Mouse (Mus musculus) liver, postnatal 0 days (tissue): Measurements from ENCODE around the gene Anapc13. TPM values are rescaled to one million over a fixed set of nuclear protein-coding genes. Genes with fewer than 3 reads are reported as not detected.

Experiments
- ATAC-seq: fragments of 200-750 bp; cut with Nextera tagmentation; 2 replicates; pipeline ENCODE4 v1.8.0; 2017; ENCODE audit warnings: mild to moderate bottlenecking, moderate library complexity
- DNase-seq: peaks from one replicate; pipeline ENCODE4 v3.0.0-alpha.2; 2016
- H3K27ac ChIP-seq: fragments of 300-500 bp; sonication (generic); 2 replicates; pipeline ENCODE4 v1.5.1; 2014; ENCODE audit warnings: antibody characterized with exemption, moderate library complexity, mild to moderate bottlenecking, low read depth
- H3K27me3 ChIP-seq: fragments of 300-500 bp; sonication (generic); 2 replicates; pipeline ENCODE4 v1.6.1; 2014; ENCODE audit warnings: low read length, control low read depth, mixed read lengths; ENCODE audit not compliant: insufficient read depth
- H3K36me3 ChIP-seq: fragments of 300-500 bp; sonication (generic); replicated peaks from 2 replicates; pipeline ENCODE4 v1.6.1; 2014; ENCODE audit warnings: mild to moderate bottlenecking, control low read depth, low read length, moderate library complexity, mixed read lengths; ENCODE audit not compliant: insufficient read depth
- H3K4me1 ChIP-seq: fragments of 300-500 bp; sonication (generic); 2 replicates; pipeline ENCODE4 v1.6.1; 2014; ENCODE audit warnings: antibody characterized with exemption, mild to moderate bottlenecking, control low read depth; ENCODE audit not compliant: insufficient read depth
- H3K4me2 ChIP-seq: fragments of 300-500 bp; sonication (generic); 2 replicates; pipeline ENCODE4 v1.6.1; 2014; ENCODE audit warnings: low read depth, mild to moderate bottlenecking, low read length, moderate library complexity, mixed read lengths
- H3K4me3 ChIP-seq: fragments of 300-500 bp; sonication (generic); 2 replicates; pipeline ENCODE4 v1.5.1; 2014; ENCODE audit warnings: low read depth, low read length
- H3K9ac ChIP-seq: fragments of 300-500 bp; sonication (generic); replicated peaks from 2 replicates; pipeline ENCODE4 v1.6.1; 2014; ENCODE audit warnings: mild to moderate bottlenecking, moderate library complexity
- H3K9me3 ChIP-seq: fragments of 300-500 bp; sonication (generic); 2 replicates; pipeline ENCODE4 v1.6.1; 2016; ENCODE audit warnings: mild to moderate bottlenecking, control low read depth, low read length, mixed read lengths
- CTCF ChIP-seq: sonication (generic); IDR thresholded peaks from 2 replicates; pipeline ENCODE4 v1.5.1; 2016; ENCODE audit warnings: antibody characterized with exemption, low read depth
- EP300 ChIP-seq: IDR thresholded peaks from 2 replicates; pipeline ENCODE4 v1.6.1; 2016; ENCODE audit warnings: antibody characterized with exemption, low read depth, mild to moderate bottlenecking
- WGBS: fragments of 180-500 bp; shearing (Covaris S2); extraction: QIAGEN DNeasy Blood & Tissue Kit; methylation state at CpG from one replicate; pipeline ENCODE4 v1.1.7; 2014; ENCODE audit not compliant: insufficient replicate concordance; 5-methylcytosine and 5-hydroxymethylcytosine counted together
- polyA plus RNA-seq: library from polyadenylated mRNA; unstranded; fragments of >200 nt; fragmentation: Nextera tagmentation; extraction: Ambion mirVana; gene quantifications from 2 replicates; pipeline ENCODE4 v1.2.1, GENCODE M21; 2015

Anapc13 gene
- polyA plus RNA-seq, 1 experiment from 2014 or later: 123 TPM

DNA sequence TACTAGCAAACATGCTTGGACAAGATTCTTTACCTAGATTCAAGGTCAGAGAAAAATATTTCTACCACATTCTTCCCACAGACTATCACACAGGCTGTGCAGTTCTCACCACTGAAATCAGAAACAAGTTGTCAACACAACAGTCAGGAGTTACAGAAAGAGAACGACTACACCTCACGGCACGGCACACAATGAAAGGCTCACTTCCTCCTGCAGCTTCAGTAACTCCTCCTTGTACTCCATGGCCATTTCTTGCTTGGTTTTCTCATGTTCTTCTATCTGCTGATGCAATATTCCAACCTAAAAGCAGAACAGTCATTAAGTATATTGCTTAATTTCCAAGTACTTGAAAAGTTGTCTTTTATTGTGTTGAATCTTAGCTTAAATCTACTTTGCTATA, 11.0 kb upstream of the Anapc13 start:
- no peak overlapping the region for H3K4me3 ChIP-seq
- H3K27me3 ChIP-seq: no peaks in the 10 kb centered on the region
- no peaks in the 10 kb centered on the region for H3K4me1 ChIP-seq
- TF ChIP-seq EP300: no peak
- TF ChIP-seq CTCF: no peak
- no peak overlapping the region for H3K4me2 ChIP-seq
- DNase-seq: no peak
- H3K27ac ChIP-seq: no peak overlapping the region
- ATAC-seq: no peak
- WGBS: 47% methylated on average over 3 of the region's 3 CpGs
- H3K9me3 ChIP-seq: no peaks in the 10 kb centered on the region
- H3K36me3 ChIP-seq: peaks cover 24% of the 10 kb centered on the region
- H3K9ac ChIP-seq: no peak overlapping the region

DNA sequence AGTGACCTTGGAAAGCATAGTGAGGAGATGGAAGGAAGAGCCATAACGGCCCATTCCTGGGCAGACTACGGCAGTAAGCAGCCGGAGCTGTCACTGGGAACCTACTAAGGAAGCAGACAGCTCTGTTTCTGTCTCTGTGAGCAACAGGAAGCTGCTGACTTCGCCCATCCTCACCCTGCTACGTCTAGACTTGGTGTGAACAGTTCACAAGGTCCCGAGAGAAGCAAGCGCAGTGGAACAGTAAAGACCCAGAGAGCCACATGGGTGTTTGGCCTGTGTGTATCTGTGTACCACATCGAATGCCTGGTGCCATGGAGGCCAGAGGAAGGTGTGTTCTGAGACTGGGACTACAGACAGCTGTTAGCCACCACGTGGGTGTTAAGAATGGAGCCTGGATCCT, 9.8 kb upstream of the Anapc13 start:
- WGBS: 71% methylated on average over 9 of the region's 9 CpGs
- H3K4me2 ChIP-seq: no peak overlapping the region
- ATAC-seq (no peak), DNase-seq (no peak)
- H3K27me3 ChIP-seq: no peaks in the 10 kb centered on the region
- H3K36me3 ChIP-seq: peaks cover 19% of the 10 kb centered on the region
- no peaks in the 10 kb centered on the region for H3K4me1 ChIP-seq
- H3K27ac ChIP-seq: no peak overlapping the region; the same call in 1 of the 2 replicates
- no peak overlapping the region for H3K4me3 ChIP-seq
- H3K9me3 ChIP-seq: no peaks in the 10 kb centered on the region
- no peak overlapping the region for H3K9ac ChIP-seq
- TF ChIP-seq CTCF: no peak
- TF ChIP-seq EP300: no peak

DNA sequence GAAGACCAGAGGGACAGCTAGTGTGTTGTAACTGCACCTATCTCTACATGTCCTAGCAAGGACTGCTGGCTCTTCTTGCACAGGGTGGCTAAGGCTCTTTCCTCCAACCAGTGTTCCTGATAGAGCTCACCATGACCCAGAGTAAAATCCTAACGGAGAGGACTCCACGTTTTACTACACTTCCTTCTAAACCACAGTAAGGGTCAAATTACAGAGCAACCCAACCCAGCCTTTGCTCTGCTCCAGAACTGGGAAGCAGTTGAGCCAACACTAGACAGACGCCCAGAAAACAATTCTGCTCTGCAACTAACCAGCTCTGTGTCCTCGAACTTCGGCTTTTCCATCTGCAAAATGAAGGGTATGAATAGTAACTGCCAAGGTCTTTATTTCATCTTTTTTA, 4.7 kb upstream of the Anapc13 start:
- no peaks in the 10 kb centered on the region for H3K27me3 ChIP-seq
- H3K4me3 ChIP-seq: no peak overlapping the region
- no peak for ATAC-seq
- no peaks in the 10 kb centered on the region for H3K9me3 ChIP-seq
- H3K4me1 ChIP-seq: peaks cover 17% of the 10 kb centered on the region
- peaks cover 4% of the 10 kb centered on the region for H3K36me3 ChIP-seq
- no peak for TF ChIP-seq CTCF
- TF ChIP-seq EP300: no peak
- H3K27ac ChIP-seq: no peak overlapping the region
- no peak for DNase-seq
- H3K4me2 ChIP-seq: no peak overlapping the region
- H3K9ac ChIP-seq: no peak overlapping the region
- WGBS: 47% methylated on average over 5 of the region's 5 CpGs

- TF ChIP-seq EP300: no peak
- TF ChIP-seq CTCF: peak; percentile 91
- no peak overlapping the region for H3K27ac ChIP-seq
- 34% methylated on average over 5 of the region's 5 CpGs for WGBS
- H3K27me3 ChIP-seq: no peaks in the 10 kb centered on the region
- 0 out of 2 replicates have a peak, but pooled peaks cover 4% of the 10 kb centered on the region for H3K36me3 ChIP-seq
- no peaks in the 10 kb centered on the region for H3K9me3 ChIP-seq
- H3K4me3 ChIP-seq: no peak overlapping the region
- DNase-seq (no peak), ATAC-seq (no peak)
- H3K9ac ChIP-seq: no peak overlapping the region
- peaks cover 20% of the 10 kb centered on the region for H3K4me1 ChIP-seq
- H3K4me2 ChIP-seq: no peak overlapping the region
Measured at GRCm38 (mm10) chr9:102622192-102622857, 3.8 kb upstream of the Anapc13 start.

DNA sequence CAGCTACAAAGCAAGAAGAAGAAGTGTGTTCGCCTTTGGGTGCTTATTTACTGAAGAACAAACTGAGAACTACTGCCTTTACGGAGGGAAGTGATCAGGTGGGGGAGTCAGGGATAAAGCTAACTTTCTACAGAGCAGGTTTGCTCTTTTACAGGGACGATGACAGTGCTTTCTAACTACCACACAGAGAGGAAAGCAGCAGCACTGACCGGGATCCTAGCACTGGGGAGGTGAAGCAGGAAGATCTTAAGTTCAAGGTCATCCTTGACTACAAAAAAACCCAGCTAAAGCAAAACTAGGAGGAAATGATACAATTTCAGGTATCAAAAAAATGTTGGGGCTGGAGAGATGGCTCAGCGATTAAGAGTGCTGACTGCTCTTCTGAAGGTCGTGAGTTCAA, 3.2 kb upstream of the Anapc13 start:
- no peak for ATAC-seq
- WGBS: 79% methylated on average over 6 of the region's 6 CpGs

GRCm38 (mm10) chr9:102623581-102623980, 2.5 kb upstream of the Anapc13 start:
- no peak overlapping the region for H3K9ac ChIP-seq
- ATAC-seq (no peak), DNase-seq (peak; percentile 44)
- 66% methylated on average over 7 of the region's 7 CpGs for WGBS
- H3K4me3 ChIP-seq: no peak overlapping the region
- H3K27me3 ChIP-seq: no peaks in the 10 kb centered on the region
- no peak overlapping the region for H3K4me2 ChIP-seq
- H3K9me3 ChIP-seq: no peaks in the 10 kb centered on the region
- peaks cover 25% of the 10 kb centered on the region for H3K4me1 ChIP-seq
- H3K36me3 ChIP-seq: no peaks in the 10 kb centered on the region
- TF ChIP-seq CTCF: no peak; the same call in 1 of the 2 replicates
- no peak for TF ChIP-seq EP300
- H3K27ac ChIP-seq: no peak overlapping the region; the same call in 1 of the 2 replicates

More for the DNA sequence above, 3.2 kb upstream of the Anapc13 start:
- Histone ChIP-seq H3K9ac (no peak overlapping the region), H3K36me3 (0 out of 2 replicates have a peak, but pooled peaks cover under 1% of the 10 kb centered on the region), H3K4me3 (no peak overlapping the region), H3K27ac (no peak overlapping the region; the same call in 1 of the 2 replicates), H3K9me3 (no peaks in the 10 kb centered on the region), H3K27me3 (no peaks in the 10 kb centered on the region), H3K4me1 (peaks cover 25% of the 10 kb centered on the region), H3K4me2 (no peak overlapping the region)
- TF ChIP-seq EP300 (no peak), CTCF (no peak)
- DNase-seq: no peak
